Mouse (Mus musculus) testis, adult 2 months (tissue): ENCODE measurements around the gene Efemp2. TPM values are rescaled to one million over a fixed set of nuclear protein-coding genes. Genes with fewer than 3 reads are reported as not detected.

Experiments used
- H3K27ac ChIP-seq: fragments of 200-500 bp; 2 replicates; pipeline ENCODE4 v1.5.1; 2012; ENCODE audit warnings: low read depth, low read length; ENCODE audit not compliant: control insufficient read depth, insufficient read depth
- H3K27me3 ChIP-seq: fragments of 200-500 bp; 2 replicates; pipeline ENCODE4 v1.6.1; 2012; ENCODE audit warnings: mild to moderate bottlenecking, low read length, moderate library complexity; ENCODE audit not compliant: control insufficient read depth, insufficient read depth
- H3K36me3 ChIP-seq: fragments of 200-500 bp; 2 replicates; pipeline ENCODE4 v1.6.1; 2012; ENCODE audit warnings: mild to moderate bottlenecking, low read length; ENCODE audit not compliant: control insufficient read depth, insufficient read depth
- H3K4me1 ChIP-seq: fragments of 200-500 bp; 2 replicates; pipeline ENCODE4 v1.6.1; 2012; ENCODE audit warnings: low read length; ENCODE audit not compliant: control insufficient read depth, insufficient read depth
- H3K4me3 ChIP-seq: fragments of 200-500 bp; 2 replicates; pipeline ENCODE4 v1.5.1; 2012; ENCODE audit warnings: low read depth, mild to moderate bottlenecking, low read length, moderate library complexity, mixed read lengths; ENCODE audit not compliant: control insufficient read depth
- CTCF ChIP-seq: fragments of 200-500 bp; IDR thresholded peaks from 2 replicates; pipeline ENCODE4 v1.5.1; 2012; ENCODE audit warnings: low read depth, mild to moderate bottlenecking, inconsistent platforms, low read length, moderate library complexity; ENCODE audit not compliant: control insufficient read depth, insufficient read depth, insufficient replicate concordance
- POLR2A ChIP-seq: fragments of 200-500 bp; IDR thresholded peaks from 2 replicates; pipeline ENCODE4 v1.6.1; 2012; ENCODE audit warnings: low read depth, mild to moderate bottlenecking, inconsistent platforms, low read length, moderate library complexity; ENCODE audit not compliant: control insufficient read depth
- polyA plus RNA-seq: library from polyadenylated mRNA; depleted of rRNA; stranded (reverse); fragments of >200 nt; gene quantifications from 2 replicates; pipeline ENCODE4 v1.2.3, GENCODE M21; 2012

The Efemp2 gene
- polyA plus RNA-seq, 1 experiment: 17.3 TPM

DNA sequence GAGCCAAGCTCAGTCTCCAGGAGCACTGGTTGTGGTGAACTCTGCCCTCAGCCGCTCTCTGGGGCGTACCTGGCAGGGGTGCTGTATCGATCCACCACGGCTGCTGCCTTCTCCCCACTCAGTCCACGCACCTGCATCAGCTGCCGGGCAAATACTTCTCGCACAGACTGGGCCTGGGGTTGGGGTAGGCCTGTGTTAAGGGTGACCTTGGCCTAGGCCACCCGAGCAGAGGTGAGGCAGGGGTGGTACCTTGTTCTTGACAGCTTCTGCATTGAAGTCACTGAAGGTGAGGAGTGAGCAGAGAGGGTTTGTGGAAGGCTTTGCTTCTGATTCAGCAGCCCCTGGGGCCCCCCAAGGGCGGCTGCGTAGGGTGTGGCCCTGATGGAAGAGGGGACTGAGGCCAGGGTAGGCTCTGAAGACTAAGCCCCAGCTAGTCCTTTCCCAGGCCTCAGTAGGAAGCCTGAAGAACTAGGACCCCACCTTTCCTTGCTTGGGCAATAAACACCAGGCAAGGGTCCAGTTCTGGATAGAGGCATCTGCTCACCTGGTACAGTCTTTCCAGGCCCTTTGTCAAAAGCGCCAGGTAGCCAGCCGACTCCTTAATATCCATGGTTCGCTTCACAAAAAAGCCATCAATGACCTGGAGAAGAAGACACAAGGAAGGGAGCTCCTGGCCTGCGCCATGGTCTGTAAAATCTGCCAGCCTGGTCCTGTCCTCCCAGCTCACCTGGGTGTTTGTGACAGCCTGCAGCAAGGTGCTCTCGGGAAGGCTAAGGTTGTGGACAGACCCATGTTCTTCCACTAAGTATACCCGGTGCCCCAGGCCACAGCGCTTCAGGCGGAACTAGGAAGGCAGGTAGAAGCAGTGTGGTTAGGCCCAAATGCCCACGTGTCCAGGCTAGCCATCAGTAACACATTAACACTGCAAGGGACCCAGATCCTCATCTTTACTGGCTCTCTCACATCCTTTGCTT lies 9.9 kb downstream of the Efemp2 start:
- H3K4me3 ChIP-seq: no peak overlapping the region
- no peaks in the 10 kb centered on the region; the same call in 1 of the 2 replicates for H3K36me3 ChIP-seq
- no peak overlapping the region for H3K27ac ChIP-seq
- TF ChIP-seq CTCF (no peak), POLR2A (no peak)
- H3K4me1 ChIP-seq: peaks cover 4% of the 10 kb centered on the region; the same call in 1 of the 2 replicates
- H3K27me3 ChIP-seq: no peaks in the 10 kb centered on the region

DNA sequence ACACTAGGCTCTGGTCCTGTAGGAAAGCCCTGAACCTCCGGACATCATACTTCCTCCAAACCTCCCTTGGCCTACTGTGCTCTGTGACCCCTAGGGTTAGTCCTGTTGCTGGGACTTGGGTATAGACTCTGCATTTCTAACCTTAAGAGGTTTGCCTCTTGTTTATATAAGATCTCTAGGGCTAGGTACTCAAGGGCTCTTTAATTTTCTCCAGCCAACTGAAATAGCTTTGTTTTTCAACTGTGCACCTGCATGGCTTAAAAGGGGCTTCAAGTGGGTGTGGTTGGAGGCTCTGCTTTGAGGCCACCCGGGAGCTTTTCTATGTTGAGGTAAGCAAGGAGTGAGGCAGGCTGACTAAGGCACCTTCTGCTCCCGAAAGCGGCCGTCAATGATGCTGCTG lies 10.7 kb downstream of the Efemp2 start:
- no peaks in the 10 kb centered on the region; the same call in 1 of the 2 replicates for H3K36me3 ChIP-seq
- H3K27me3 ChIP-seq: no peaks in the 10 kb centered on the region
- TF ChIP-seq CTCF (no peak), POLR2A (no peak)
- no peak overlapping the region for H3K4me3 ChIP-seq
- H3K4me1 ChIP-seq: peaks cover 6% of the 10 kb centered on the region
- no peak overlapping the region for H3K27ac ChIP-seq

DNA sequence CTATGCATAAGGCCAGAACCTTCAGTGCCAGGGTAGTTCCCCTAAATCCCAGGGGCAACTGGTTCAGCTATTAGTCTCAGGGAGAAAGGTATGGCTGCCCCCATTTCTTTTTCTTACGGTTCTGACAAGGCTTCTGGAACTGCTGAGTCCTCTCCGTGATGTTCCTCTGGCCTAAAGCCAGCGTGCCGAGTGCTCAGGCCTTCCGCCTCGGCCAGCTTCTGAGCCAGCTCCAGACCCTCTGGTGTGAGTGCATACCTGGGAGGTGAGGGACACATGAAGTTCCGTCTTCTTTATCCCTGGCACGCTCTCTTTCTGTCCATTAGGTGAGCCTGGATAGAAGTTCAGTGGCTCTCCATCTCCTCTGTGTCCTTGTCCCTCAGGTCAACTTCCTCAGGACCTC lies 11.6 kb downstream of the Efemp2 start:
- TF ChIP-seq POLR2A (no peak), CTCF (no peak)
- Histone ChIP-seq H3K4me3 (no peak overlapping the region), H3K4me1 (peaks cover 7% of the 10 kb centered on the region), H3K27ac (no peak overlapping the region), H3K27me3 (no peaks in the 10 kb centered on the region), H3K36me3 (no peaks in the 10 kb centered on the region; the same call in 1 of the 2 replicates)

DNA sequence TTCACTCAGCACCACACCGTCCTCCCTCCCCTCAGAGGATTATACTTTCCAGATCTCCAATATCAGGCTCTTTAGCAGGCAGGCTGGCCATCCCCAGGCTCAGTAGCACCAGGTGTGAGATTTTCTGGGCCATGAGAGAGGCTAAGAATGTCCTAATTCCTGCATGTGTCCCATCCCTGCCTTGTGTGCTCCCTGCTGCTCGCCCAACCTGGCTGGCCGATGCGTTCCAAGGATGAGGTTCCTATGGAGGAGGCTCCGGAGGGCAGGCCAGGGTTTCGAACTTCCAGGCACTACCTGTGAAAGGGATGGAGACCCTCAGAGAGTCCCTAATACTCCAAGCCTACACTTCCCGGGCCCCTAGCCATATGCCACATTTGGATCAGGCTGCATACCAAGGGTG lies 12.1 kb downstream of the Efemp2 start:
- no peaks in the 10 kb centered on the region for H3K27me3 ChIP-seq
- no peak for TF ChIP-seq POLR2A
- TF ChIP-seq CTCF: no peak
- no peak overlapping the region for H3K4me3 ChIP-seq
- H3K36me3 ChIP-seq: no peaks in the 10 kb centered on the region; the same call in 1 of the 2 replicates
- H3K27ac ChIP-seq: no peak overlapping the region
- H3K4me1 ChIP-seq: peaks cover 7% of the 10 kb centered on the region

DNA sequence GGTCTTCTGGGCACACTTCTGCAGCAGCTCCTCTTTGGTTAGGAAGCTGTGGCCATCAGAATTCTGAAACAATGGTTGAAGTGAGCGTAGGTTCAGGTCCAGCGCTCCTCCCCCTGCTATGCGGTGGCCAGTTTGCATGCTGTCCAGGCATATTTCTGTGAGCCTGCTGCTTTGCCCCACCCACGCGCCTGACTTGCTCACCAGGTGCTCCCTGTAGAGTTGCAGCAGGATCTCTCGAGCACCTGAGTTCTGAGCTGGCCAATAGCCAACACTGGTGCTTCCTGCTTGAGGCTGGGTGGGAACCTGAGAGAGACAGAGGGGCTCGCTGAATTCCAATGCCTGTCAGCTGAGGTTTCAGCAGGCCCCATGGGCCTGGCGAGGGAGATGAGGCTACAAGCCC lies 12.5 kb downstream of the Efemp2 start:
- no peaks in the 10 kb centered on the region for H3K27me3 ChIP-seq
- no peaks in the 10 kb centered on the region; the same call in 1 of the 2 replicates for H3K36me3 ChIP-seq
- TF ChIP-seq POLR2A: no peak
- TF ChIP-seq CTCF: no peak
- H3K4me3 ChIP-seq: no peak overlapping the region
- no peak overlapping the region for H3K27ac ChIP-seq
- peaks cover 7% of the 10 kb centered on the region for H3K4me1 ChIP-seq

DNA sequence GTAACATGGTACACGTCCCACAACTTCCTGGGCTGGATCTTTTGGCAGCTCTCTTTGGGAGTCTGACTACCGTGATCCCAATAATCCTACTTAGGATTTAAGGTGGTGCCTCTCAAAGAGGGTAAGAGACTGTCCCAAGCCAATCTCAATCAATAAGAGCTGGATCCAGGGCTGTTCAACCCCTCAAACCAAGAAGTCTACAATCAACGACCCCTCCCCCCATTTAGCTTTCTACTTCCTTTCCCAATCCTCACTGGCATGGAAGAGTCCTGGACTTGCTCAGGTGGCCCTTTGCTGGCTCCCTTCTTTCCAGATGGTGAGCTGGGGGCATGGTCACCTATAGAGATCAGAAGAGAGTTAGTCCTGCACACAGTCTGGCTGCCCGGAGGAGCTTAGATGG lies 13.0 kb downstream of the Efemp2 start:
- H3K4me1 ChIP-seq: peaks cover 7% of the 10 kb centered on the region
- no peak for TF ChIP-seq CTCF
- TF ChIP-seq POLR2A: no peak
- H3K4me3 ChIP-seq: no peak overlapping the region
- H3K36me3 ChIP-seq: no peaks in the 10 kb centered on the region; the same call in 1 of the 2 replicates
- H3K27ac ChIP-seq: no peak overlapping the region
- H3K27me3 ChIP-seq: no peaks in the 10 kb centered on the region

DNA sequence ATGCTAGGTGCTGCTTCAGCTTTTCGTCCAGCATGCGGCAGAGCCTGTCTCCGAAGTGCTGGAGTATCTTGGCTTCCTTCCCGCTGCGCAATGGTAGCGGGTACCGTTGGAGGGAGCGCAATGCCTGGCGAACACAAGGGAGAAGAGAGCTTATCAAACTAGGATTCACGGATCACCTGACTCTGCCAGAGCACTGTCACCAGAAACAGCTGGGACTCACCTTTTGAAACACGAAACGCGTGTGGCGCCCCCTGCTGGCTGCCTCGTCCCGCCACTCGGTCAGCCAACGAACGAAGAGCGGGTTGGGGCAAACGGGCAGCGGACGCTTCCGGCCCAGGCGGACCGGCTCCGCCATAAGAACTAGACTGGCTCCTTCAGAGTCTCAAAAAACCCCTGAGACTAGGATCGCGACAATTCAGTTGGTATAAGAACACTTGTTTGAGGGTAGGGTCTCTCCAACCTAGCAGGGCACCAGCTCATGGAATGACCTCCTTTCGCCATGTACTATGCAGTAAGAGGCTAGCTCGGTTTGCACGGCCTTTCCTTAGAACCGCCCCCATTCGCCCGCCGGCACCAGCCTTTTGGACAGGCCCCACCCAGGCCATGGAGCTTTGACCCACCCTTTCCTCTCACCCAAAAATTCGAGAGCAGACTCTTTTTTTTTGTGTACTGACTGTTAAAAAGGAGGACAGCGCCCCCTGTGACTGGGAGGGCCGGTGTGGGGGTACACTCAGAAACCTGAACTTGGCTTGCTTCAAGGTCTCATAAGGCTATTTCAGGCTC lies 14.2 kb downstream of the Efemp2 start, which contains the start of gene Mus81:
Mus81 (minus strand) TSS at position 635 of the 783 bp plus-strand sequence.
- Histone ChIP-seq H3K27ac (peak within 1 kb of the TSS; percentile 94), H3K4me3 (peak within 1 kb of the TSS; percentile 88), H3K36me3 (no peaks in the 10 kb centered on the region; the same call in 1 of the 2 replicates), H3K4me1 (peaks cover 7% of the 10 kb centered on the region), H3K27me3 (no peaks in the 10 kb centered on the region)
- TF ChIP-seq POLR2A: peak; percentile 70
- peak; percentile 90 for TF ChIP-seq CTCF
